Mouse (Mus musculus) E14TG2a.4 (cell line): Measurements from ENCODE around the gene Ppm1d.

ENCODE experiments used
- CTCF ChIP-seq: conservative IDR thresholded peaks from 2 replicates; pipeline ENCODE4 v1.5.1; 2014; ENCODE audit warnings: low read length
- NANOG ChIP-seq: IDR thresholded peaks from 2 replicates; pipeline ENCODE4 v1.6.1; 2014; ENCODE audit warnings: borderline replicate concordance, low read length, mixed read lengths

DNA sequence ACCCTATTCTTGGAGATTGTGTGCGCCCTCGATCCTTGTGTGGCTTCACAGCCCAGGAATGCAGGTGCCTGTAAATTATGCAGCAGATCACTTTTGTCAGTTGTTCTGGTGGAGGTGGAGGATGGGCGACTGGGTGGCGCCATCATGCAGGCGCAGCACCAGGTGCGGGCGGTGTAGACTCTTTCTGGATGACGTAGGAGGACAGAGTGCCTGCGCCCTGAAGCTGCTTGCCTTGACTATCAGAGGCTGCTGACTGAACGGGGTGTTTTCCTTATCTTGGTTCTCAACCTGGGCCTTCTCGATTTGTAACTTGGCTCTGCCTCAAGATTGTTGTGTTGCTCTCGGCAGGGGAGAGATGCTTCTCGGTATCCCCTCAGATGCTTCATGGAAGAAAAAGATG lies 13.1 kb upstream of the Ppm1d start:
- TF ChIP-seq CTCF (no peak), NANOG (no peak)
